Mouse (Mus musculus) lung, embryonic 14.5 days (tissue): ENCODE results near the gene Cnp. TPM values are rescaled to one million over a fixed set of nuclear protein-coding genes. Genes with fewer than 3 reads are reported as not detected.

Source experiments
- ATAC-seq: fragments of 200-750 bp; cut with Nextera tagmentation; 2 replicates; pipeline ENCODE4 v1.8.0; 2017; ENCODE audit warnings: mild to moderate bottlenecking, moderate TSS enrichment, moderate library complexity; ENCODE audit not compliant: insufficient read depth
- DNase-seq: peaks from one replicate; pipeline ENCODE4 v3.0.0-alpha.2; 2015
- H3K27ac ChIP-seq: fragments of 300-500 bp; sonication (generic); 2 replicates; pipeline ENCODE4 v1.5.1; 2014; ENCODE audit warnings: low read depth, mild to moderate bottlenecking, moderate library complexity
- H3K27me3 ChIP-seq: fragments of 300-500 bp; sonication (generic); 2 replicates; pipeline ENCODE4 v1.6.1; 2014; ENCODE audit warnings: low read length, control low read depth; ENCODE audit not compliant: insufficient read depth
- H3K36me3 ChIP-seq: fragments of 300-500 bp; sonication (generic); 2 replicates; pipeline ENCODE4 v1.6.1; 2014; ENCODE audit warnings: control low read depth; ENCODE audit not compliant: insufficient read depth
- H3K4me1 ChIP-seq: fragments of 300-500 bp; sonication (generic); 2 replicates; pipeline ENCODE4 v1.6.1; 2014; ENCODE audit warnings: antibody characterized with exemption, control low read depth; ENCODE audit not compliant: insufficient read depth
- H3K4me2 ChIP-seq: fragments of 300-500 bp; sonication (generic); 2 replicates; pipeline ENCODE4 v1.6.1; 2014; ENCODE audit warnings: mild to moderate bottlenecking
- H3K4me3 ChIP-seq: fragments of 300-500 bp; sonication (generic); 2 replicates; pipeline ENCODE4 v1.5.1; 2014; ENCODE audit warnings: low read depth, low read length
- H3K9ac ChIP-seq: fragments of 300-500 bp; sonication (generic); 2 replicates; pipeline ENCODE4 v1.6.1; 2014
- H3K9me3 ChIP-seq: fragments of 300-500 bp; sonication (generic); 2 replicates; pipeline ENCODE4 v1.6.1; 2016; ENCODE audit warnings: low read depth, low read length, control low read depth
- CTCF ChIP-seq: IDR thresholded peaks from 2 replicates; pipeline ENCODE4 v1.5.1; 2016; ENCODE audit warnings: antibody characterized with exemption, low read depth
- WGBS: fragments of 180-500 bp; shearing (Covaris S2); extraction: QIAGEN DNeasy Blood & Tissue Kit; methylation state at CpG from one replicate; pipeline ENCODE4 v1.1.7; 2014; 5-methylcytosine and 5-hydroxymethylcytosine counted together
- polyA plus RNA-seq: library from polyadenylated mRNA; unstranded; fragments of >200 nt; fragmentation: Nextera tagmentation; extraction: Ambion mirVana; gene quantifications from 2 replicates; pipeline ENCODE4 v1.2.1, GENCODE M21; 2014

Gene Cnp
- polyA plus RNA-seq, 1 experiment from 2014 or later: 24.4 TPM

GRCm38 (mm10) chr11:100555583-100555982 is 19.1 kb upstream of the Cnp start:
- Histone ChIP-seq H3K27me3 (no peaks in the 10 kb centered on the region), H3K9me3 (no peaks in the 10 kb centered on the region), H3K4me2 (peak overlapping the region; percentile 46), H3K36me3 (no peaks in the 10 kb centered on the region), H3K9ac (peak overlapping the region; percentile 28; the same call in 1 of the 2 replicates), H3K27ac (no peak overlapping the region), H3K4me3 (0 out of 2 replicates have a peak overlapping the region, but pooled peaks have one; percentile 16), H3K4me1 (no peaks in the 10 kb centered on the region)
- peak; percentile 66 for ATAC-seq
- peak; percentile 89 for DNase-seq
- TF ChIP-seq CTCF: peak; percentile 80
- WGBS: 18% methylated on average over 11 of the region's 11 CpGs

- H3K4me1 ChIP-seq: no peaks in the 10 kb centered on the region
- no peaks in the 10 kb centered on the region for H3K36me3 ChIP-seq
- ATAC-seq (no peak), DNase-seq (no peak)
- no peaks in the 10 kb centered on the region for H3K27me3 ChIP-seq
- no peaks in the 10 kb centered on the region for H3K9me3 ChIP-seq
- no peak overlapping the region for H3K9ac ChIP-seq
- no peak overlapping the region for H3K27ac ChIP-seq
- H3K4me3 ChIP-seq: no peak overlapping the region
- no peak overlapping the region for H3K4me2 ChIP-seq
- WGBS: 74% methylated on average over 3 of the region's 3 CpGs
- TF ChIP-seq CTCF: no peak
These were observed 17.1 kb upstream of the Cnp start for GRCm38 (mm10) chr11:100557563-100557962.

GRCm38 (mm10) chr11:100559476-100559875 is 15.2 kb upstream of the Cnp start:
- no peaks in the 10 kb centered on the region for H3K4me1 ChIP-seq
- H3K4me3 ChIP-seq: no peak overlapping the region
- no peaks in the 10 kb centered on the region for H3K27me3 ChIP-seq
- no peak overlapping the region for H3K4me2 ChIP-seq
- no peak for TF ChIP-seq CTCF
- H3K9me3 ChIP-seq: no peaks in the 10 kb centered on the region
- H3K9ac ChIP-seq: no peak overlapping the region
- no peak overlapping the region for H3K27ac ChIP-seq
- 24% methylated on average over 7 of the region's 7 CpGs for WGBS
- ATAC-seq: no peak
- no peak for DNase-seq
- no peaks in the 10 kb centered on the region for H3K36me3 ChIP-seq

GRCm38 (mm10) chr11:100561748-100562147 is 13.0 kb upstream of the Cnp start:
- Histone ChIP-seq H3K36me3 (no peaks in the 10 kb centered on the region), H3K4me1 (no peaks in the 10 kb centered on the region), H3K27me3 (no peaks in the 10 kb centered on the region), H3K4me3 (no peak overlapping the region), H3K4me2 (no peak overlapping the region), H3K9ac (no peak overlapping the region), H3K27ac (no peak overlapping the region), H3K9me3 (no peaks in the 10 kb centered on the region)
- TF ChIP-seq CTCF: no peak
- ATAC-seq: no peak
- 67% methylated on average over 5 of the region's 5 CpGs for WGBS
- no peak for DNase-seq

GRCm38 (mm10) chr11:100564297-100564696 is 10.4 kb upstream of the Cnp start:
- DNase-seq: no peak
- no peaks in the 10 kb centered on the region for H3K4me1 ChIP-seq
- no peaks in the 10 kb centered on the region for H3K27me3 ChIP-seq
- no peak overlapping the region for H3K27ac ChIP-seq
- no peak for ATAC-seq
- no peak overlapping the region for H3K9ac ChIP-seq
- no peaks in the 10 kb centered on the region for H3K36me3 ChIP-seq
- no peak overlapping the region for H3K4me3 ChIP-seq
- H3K9me3 ChIP-seq: no peaks in the 10 kb centered on the region
- no peak overlapping the region for H3K4me2 ChIP-seq
- WGBS: 51% methylated on average over 15 of the region's 15 CpGs
- no peak for TF ChIP-seq CTCF

- no peak for TF ChIP-seq CTCF
- no peaks in the 10 kb centered on the region for H3K27me3 ChIP-seq
- H3K4me2 ChIP-seq: no peak overlapping the region
- H3K27ac ChIP-seq: no peak overlapping the region
- no peak overlapping the region for H3K4me3 ChIP-seq
- no peaks in the 10 kb centered on the region for H3K9me3 ChIP-seq
- 80% methylated on average over 6 of the region's 6 CpGs for WGBS
- no peaks in the 10 kb centered on the region for H3K36me3 ChIP-seq
- H3K4me1 ChIP-seq: no peaks in the 10 kb centered on the region
- ATAC-seq (no peak), DNase-seq (no peak)
- H3K9ac ChIP-seq: no peak overlapping the region
These were observed 10.0 kb upstream of the Cnp start for GRCm38 (mm10) chr11:100564703-100565102.

- Histone ChIP-seq H3K27me3 (peaks cover 3% of the 10 kb centered on the region; the same call in 1 of the 2 replicates), H3K36me3 (no peaks in the 10 kb centered on the region), H3K9ac (no peak overlapping the region), H3K4me3 (no peak overlapping the region), H3K4me1 (no peaks in the 10 kb centered on the region), H3K4me2 (no peak overlapping the region), H3K9me3 (no peaks in the 10 kb centered on the region), H3K27ac (no peak overlapping the region)
- DNase-seq (no peak), ATAC-seq (no peak)
- WGBS: 63% methylated on average over 5 of the region's 5 CpGs
- no peak for TF ChIP-seq CTCF
These were observed 7.5 kb upstream of the Cnp start for GRCm38 (mm10) chr11:100567229-100567628.

GRCm38 (mm10) chr11:100567815-100568245 is 6.9 kb upstream of the Cnp start:
- DNase-seq (no peak), ATAC-seq (no peak)
- H3K4me2 ChIP-seq: no peak overlapping the region
- H3K27me3 ChIP-seq: peaks cover 3% of the 10 kb centered on the region; the same call in 1 of the 2 replicates
- H3K4me3 ChIP-seq: no peak overlapping the region
- no peaks in the 10 kb centered on the region for H3K9me3 ChIP-seq
- H3K4me1 ChIP-seq: no peaks in the 10 kb centered on the region
- no peak for TF ChIP-seq CTCF
- 34% methylated on average over 9 of the region's 9 CpGs for WGBS
- H3K36me3 ChIP-seq: no peaks in the 10 kb centered on the region
- no peak overlapping the region for H3K9ac ChIP-seq
- H3K27ac ChIP-seq: no peak overlapping the region
